Mouse (Mus musculus) neural tube, embryonic 13.5 days (tissue): Measurements from ENCODE around the gene Snx10. TPM values are rescaled to one million over a fixed set of nuclear protein-coding genes. Genes with fewer than 3 reads are reported as not detected.
A peak's percentile ranks its signal among the peaks of the same experiment; 100 is the strongest.

Experiments
- ATAC-seq: fragments of 200-750 bp; cut with Nextera tagmentation; 2 replicates; pipeline ENCODE4 v1.8.0; 2017; ENCODE audit warnings: low read depth, mild to moderate bottlenecking, moderate TSS enrichment, moderate library complexity
- H3K27ac ChIP-seq: fragments of 300-500 bp; sonication (generic); replicated peaks from 2 replicates; pipeline ENCODE4 v1.5.1; 2015; ENCODE audit warnings: moderate library complexity, mild to moderate bottlenecking, inconsistent platforms
- H3K27me3 ChIP-seq: fragments of 300-500 bp; sonication (generic); 2 replicates; pipeline ENCODE4 v1.6.1; 2015; ENCODE audit warnings: mild to moderate bottlenecking, inconsistent platforms
- H3K36me3 ChIP-seq: fragments of 300-500 bp; sonication (generic); 2 replicates; pipeline ENCODE4 v1.6.1; 2015; ENCODE audit warnings: mild to moderate bottlenecking, inconsistent platforms
- H3K4me1 ChIP-seq: fragments of 300-500 bp; sonication (generic); replicated peaks from 2 replicates; pipeline ENCODE4 v1.6.1; 2015; ENCODE audit warnings: inconsistent platforms
- H3K4me2 ChIP-seq: fragments of 300-500 bp; sonication (generic); 2 replicates; pipeline ENCODE4 v1.6.1; 2015; ENCODE audit warnings: inconsistent platforms, mild to moderate bottlenecking, moderate library complexity
- H3K4me3 ChIP-seq: fragments of 300-500 bp; sonication (generic); 2 replicates; pipeline ENCODE4 v1.5.1; 2015; ENCODE audit warnings: mild to moderate bottlenecking, inconsistent platforms
- H3K9ac ChIP-seq: fragments of 300-500 bp; sonication (generic); 2 replicates; pipeline ENCODE4 v1.6.1; 2015; ENCODE audit warnings: moderate library complexity, mild to moderate bottlenecking, inconsistent platforms
- H3K9me3 ChIP-seq: fragments of 300-500 bp; sonication (generic); 2 replicates; pipeline ENCODE4 v1.6.1; 2016; ENCODE audit warnings: inconsistent platforms
- WGBS: fragments of 180-500 bp; shearing (Covaris S2); methylation state at CpG from one replicate; pipeline ENCODE4 v1.1.7; 2015; 5-methylcytosine and 5-hydroxymethylcytosine counted together
- polyA plus RNA-seq: library from polyadenylated mRNA; unstranded; fragments of >200 nt; fragmentation: Nextera tagmentation; extraction: Ambion mirVana; gene quantifications from 2 replicates; pipeline ENCODE4 v1.2.1, GENCODE M21; 2015

Gene Snx10
- polyA plus RNA-seq, 1 experiment from 2014 or later = 54.8 TPM

GRCm38 (mm10) chr6:51508750-51509648 is 14.7 kb upstream of the Snx10 start:
- Histone ChIP-seq H3K27me3 (no peaks in the 10 kb centered on the region), H3K9me3 (no peaks in the 10 kb centered on the region), H3K36me3 (no peaks in the 10 kb centered on the region), H3K9ac (peak overlapping the region; percentile 61), H3K4me1 (peaks cover 5% of the 10 kb centered on the region), H3K4me2 (peak overlapping the region; percentile 55), H3K4me3 (peak overlapping the region; percentile 33), H3K27ac (peak overlapping the region; percentile 61)
- 27% methylated on average over 18 of the region's 18 CpGs for WGBS
- peak; percentile 88 for ATAC-seq

GRCm38 (mm10) chr6:51510094-51510493 is 13.6 kb upstream of the Snx10 start:
- peaks cover 5% of the 10 kb centered on the region for H3K4me1 ChIP-seq
- H3K4me3 ChIP-seq = no peak overlapping the region
- no peak overlapping the region for H3K27ac ChIP-seq
- H3K9ac ChIP-seq = no peak overlapping the region
- H3K36me3 ChIP-seq = no peaks in the 10 kb centered on the region
- ATAC-seq = no peak
- 30% methylated on average over 5 of the region's 5 CpGs for WGBS
- no peak overlapping the region for H3K4me2 ChIP-seq
- H3K9me3 ChIP-seq = no peaks in the 10 kb centered on the region
- no peaks in the 10 kb centered on the region for H3K27me3 ChIP-seq

GRCm38 (mm10) chr6:51510946-51511345 is 12.8 kb upstream of the Snx10 start:
- no peak overlapping the region for H3K27ac ChIP-seq
- 65% methylated on average over 1 of the region's 1 CpGs for WGBS

GRCm38 (mm10) chr6:51513745-51514144 is 10.0 kb upstream of the Snx10 start:
- H3K9me3 ChIP-seq = peaks cover 8% of the 10 kb centered on the region; the same call in 1 of the 2 replicates
- no peak overlapping the region for H3K4me2 ChIP-seq
- no peak overlapping the region for H3K4me3 ChIP-seq
- ATAC-seq = no peak
- H3K4me1 ChIP-seq = peaks cover 1% of the 10 kb centered on the region
- H3K27ac ChIP-seq = no peak overlapping the region
- H3K36me3 ChIP-seq = no peaks in the 10 kb centered on the region
- H3K9ac ChIP-seq = no peak overlapping the region
- 75% methylated on average over 3 of the region's 3 CpGs for WGBS
- H3K27me3 ChIP-seq = no peaks in the 10 kb centered on the region

More at GRCm38 (mm10) chr6:51510946-51511345, 12.8 kb upstream of the Snx10 start:
- H3K4me1 ChIP-seq = peaks cover 5% of the 10 kb centered on the region
- H3K27me3 ChIP-seq = no peaks in the 10 kb centered on the region
- no peak overlapping the region for H3K4me2 ChIP-seq
- no peaks in the 10 kb centered on the region for H3K36me3 ChIP-seq
- H3K9ac ChIP-seq = no peak overlapping the region
- no peak for ATAC-seq
- H3K9me3 ChIP-seq = no peaks in the 10 kb centered on the region
- no peak overlapping the region for H3K4me3 ChIP-seq

GRCm38 (mm10) chr6:51514860-51515259 is 8.8 kb upstream of the Snx10 start:
- Histone ChIP-seq H3K4me1 (no peaks in the 10 kb centered on the region), H3K27me3 (no peaks in the 10 kb centered on the region), H3K4me3 (no peak overlapping the region), H3K9ac (no peak overlapping the region), H3K36me3 (no peaks in the 10 kb centered on the region), H3K9me3 (peaks cover 8% of the 10 kb centered on the region; the same call in 1 of the 2 replicates), H3K27ac (no peak overlapping the region), H3K4me2 (no peak overlapping the region)
- WGBS = 90% methylated on average over 7 of the region's 7 CpGs
- ATAC-seq = no peak

GRCm38 (mm10) chr6:51523310-51523709 is 391 bp upstream of the Snx10 start:
- peak overlapping the region; percentile 68 for H3K4me3 ChIP-seq
- H3K27me3 ChIP-seq = no peaks in the 10 kb centered on the region
- H3K9me3 ChIP-seq = no peaks in the 10 kb centered on the region
- ATAC-seq = no peak; the same call in 1 of the 2 replicates
- H3K27ac ChIP-seq = no peak overlapping the region
- peak overlapping the region; percentile 80; the same call in 1 of the 2 replicates for H3K9ac ChIP-seq
- H3K36me3 ChIP-seq = no peaks in the 10 kb centered on the region
- H3K4me1 ChIP-seq = peaks cover 13% of the 10 kb centered on the region
- 26% methylated on average over 5 of the region's 5 CpGs for WGBS
- peak overlapping the region; percentile 74 for H3K4me2 ChIP-seq

- Histone ChIP-seq H3K9ac (peak overlapping the region; percentile 80), H3K4me1 (peaks cover 24% of the 10 kb centered on the region), H3K4me2 (peak overlapping the region; percentile 74), H3K4me3 (peak overlapping the region; percentile 68), H3K27ac (peak overlapping the region; percentile 79; the same call in 1 of the 2 replicates), H3K27me3 (no peaks in the 10 kb centered on the region), H3K9me3 (no peaks in the 10 kb centered on the region), H3K36me3 (no peaks in the 10 kb centered on the region)
- peak; percentile 86 for ATAC-seq
- 2% methylated on average over 20 of the region's 21 CpGs for WGBS
These were observed 725 bp downstream of the Snx10 start for GRCm38 (mm10) chr6:51524321-51524931.

GRCm38 (mm10) chr6:51525001-51525400 is 1.3 kb downstream of the Snx10 start:
- H3K27ac ChIP-seq = no peak overlapping the region; the same call in 1 of the 2 replicates

GRCm38 (mm10) chr6:51529457-51529856 is 5.8 kb downstream of the Snx10 start:
- Histone ChIP-seq H3K36me3 (no peaks in the 10 kb centered on the region), H3K4me3 (no peak overlapping the region), H3K27ac (peak overlapping the region; percentile 70), H3K4me2 (no peak overlapping the region), H3K4me1 (peaks cover 30% of the 10 kb centered on the region), H3K9ac (no peak overlapping the region), H3K27me3 (no peaks in the 10 kb centered on the region), H3K9me3 (peaks cover 2% of the 10 kb centered on the region; the same call in 1 of the 2 replicates)
- WGBS = 22% methylated on average over 7 of the region's 7 CpGs
- ATAC-seq = peak; percentile 55; the same call in 1 of the 2 replicates

More at GRCm38 (mm10) chr6:51525001-51525400, 1.3 kb downstream of the Snx10 start:
- WGBS = 45% methylated on average over 5 of the region's 5 CpGs
- H3K4me3 ChIP-seq = peak overlapping the region; percentile 68
- no peaks in the 10 kb centered on the region for H3K27me3 ChIP-seq
- H3K36me3 ChIP-seq = no peaks in the 10 kb centered on the region
- peaks cover 30% of the 10 kb centered on the region for H3K4me1 ChIP-seq
- ATAC-seq = peak; percentile 48
- H3K9me3 ChIP-seq = no peaks in the 10 kb centered on the region
- peak overlapping the region; percentile 74 for H3K4me2 ChIP-seq
- peak overlapping the region; percentile 80 for H3K9ac ChIP-seq

- Histone ChIP-seq H3K4me2 (no peak overlapping the region), H3K4me3 (no peak overlapping the region), H3K27me3 (no peaks in the 10 kb centered on the region), H3K36me3 (0 out of 2 replicates have a peak, but pooled peaks cover 6% of the 10 kb centered on the region), H3K9ac (no peak overlapping the region), H3K27ac (no peak overlapping the region), H3K9me3 (peaks cover 2% of the 10 kb centered on the region; the same call in 1 of the 2 replicates), H3K4me1 (peaks cover 14% of the 10 kb centered on the region)
- WGBS = 82% methylated on average over 6 of the region's 6 CpGs
- no peak for ATAC-seq
These were observed 9.9 kb downstream of the Snx10 start for GRCm38 (mm10) chr6:51533467-51534200.

- H3K4me1 ChIP-seq = no peaks in the 10 kb centered on the region
- no peaks in the 10 kb centered on the region for H3K27me3 ChIP-seq
- H3K9me3 ChIP-seq = peaks cover 2% of the 10 kb centered on the region; the same call in 1 of the 2 replicates
- no peak for ATAC-seq
- no peak overlapping the region for H3K4me3 ChIP-seq
- WGBS = 67% methylated on average over 10 of the region's 10 CpGs
- H3K36me3 ChIP-seq = peaks cover 11% of the 10 kb centered on the region; the same call in 1 of the 2 replicates
- H3K9ac ChIP-seq = no peak overlapping the region
- H3K4me2 ChIP-seq = no peak overlapping the region
- no peak overlapping the region for H3K27ac ChIP-seq
These were observed 11.9 kb downstream of the Snx10 start for GRCm38 (mm10) chr6:51535571-51535970.
